Mouse (Mus musculus) CH12.LX (cell line): ENCODE data around the gene S100a8. TPM values are rescaled to one million over a fixed set of nuclear protein-coding genes. Genes with fewer than 3 reads are reported as not detected.

ENCODE experiments used
- DNase-seq: peaks from one replicate; pipeline ENCODE4 v3.0.0-alpha.2; 2013; ENCODE audit errors: extremely low read depth
- H3K27ac ChIP-seq: 2 replicates; pipeline ENCODE4 v1.5.1; 2012; ENCODE audit warnings: low read depth, mild to moderate bottlenecking, control low read depth, moderate library complexity; ENCODE audit not compliant: insufficient read depth
- H3K27me3 ChIP-seq: replicated peaks from 2 replicates; pipeline ENCODE3; 2012; ENCODE audit warnings: inconsistent platforms
- H3K36me3 ChIP-seq, 2 experiments: replicated peaks in 1 of 2; 2 replicates each; pipeline versions ENCODE3 to v1.6.1; 2012; ENCODE audit warnings: inconsistent platforms in 1 of 2, low read length in 1 of 2, mild to moderate bottlenecking in 1 of 2, mixed read lengths in 1 of 2, moderate library complexity in 1 of 2; ENCODE audit not compliant: control insufficient read depth in 1 of 2, insufficient read depth in 1 of 2
- H3K4me1 ChIP-seq, 2 experiments: 2 replicates each; pipeline ENCODE4 v1.6.1; 2012; ENCODE audit warnings: inconsistent platforms in 1 of 2, moderate library complexity in 1 of 2; ENCODE audit not compliant: insufficient read depth in 2 of 2, control insufficient read depth in 1 of 2
- H3K4me2 ChIP-seq: 2 replicates; pipeline ENCODE4 v1.6.1; 2012; ENCODE audit warnings: low read depth, mild to moderate bottlenecking, control low read depth; ENCODE audit not compliant: poor library complexity, insufficient read depth, severe bottlenecking
- H3K4me3 ChIP-seq, 3 experiments: fragments of 150-350 bp in 1 of 3; sonication (generic) in 1 of 3; replicated peaks in 1 of 3; 2 replicates each; pipeline versions ENCODE3 to v1.5.1; 2011 to 2012; ENCODE audit warnings: low read depth in 2 of 3, low read length in 2 of 3, mild to moderate bottlenecking in 2 of 3, moderate library complexity in 2 of 3, control low read depth in 1 of 3, improper control_type of control experiment in 1 of 3, inconsistent platforms in 1 of 3, mixed read lengths in 1 of 3; ENCODE audit not compliant: poor library complexity in 1 of 3
- H3K79me2 ChIP-seq: replicated peaks from 2 replicates; pipeline ENCODE4 v1.6.1; 2012; ENCODE audit warnings: mild to moderate bottlenecking, moderate library complexity; ENCODE audit not compliant: control insufficient read depth, poor library complexity, insufficient read depth, severe bottlenecking; ENCODE audit errors: extremely low read depth
- H3K9ac ChIP-seq: 2 replicates; pipeline ENCODE4 v1.6.1; 2012; ENCODE audit warnings: low read depth, mild to moderate bottlenecking, control low read depth, moderate library complexity; ENCODE audit not compliant: insufficient read depth
- H3K9me3 ChIP-seq: replicated peaks from 2 replicates; pipeline ENCODE3; 2012; ENCODE audit warnings: low read length, inconsistent platforms, mixed read lengths
- CHD1 ChIP-seq: IDR thresholded peaks from 2 replicates; pipeline ENCODE4 v1.6.1; 2012; ENCODE audit warnings: low read depth, low read length, improper control_type of control experiment, inconsistent platforms
- CTCF ChIP-seq, 2 experiments: IDR thresholded peaks in 1 of 2; conservative IDR thresholded peaks in 1 of 2; 2 replicates each; pipeline ENCODE4 v1.5.1; 2011 to 2012; ENCODE audit warnings: low read depth in 2 of 2, low read length in 2 of 2, improper control_type of control experiment in 1 of 2, inconsistent platforms in 1 of 2, mild to moderate bottlenecking in 1 of 2, moderate library complexity in 1 of 2
- E2F4 ChIP-seq: IDR thresholded peaks from 2 replicates; pipeline ENCODE4 v1.6.1; 2011; ENCODE audit warnings: low read depth, low read length, improper control_type of control experiment; ENCODE audit not compliant: insufficient replicate concordance
- ETS1 ChIP-seq: conservative IDR thresholded peaks from 2 replicates; pipeline ENCODE4 v1.6.1; 2012; ENCODE audit warnings: low read depth, mild to moderate bottlenecking, inconsistent platforms, low read length, improper control_type of control experiment, moderate library complexity
- GABPA ChIP-seq: IDR thresholded peaks from 2 replicates; pipeline ENCODE4 v1.6.1; 2012; ENCODE audit warnings: low read depth, low read length, improper control_type of control experiment, inconsistent platforms; ENCODE audit not compliant: insufficient replicate concordance
- IRF4 ChIP-seq: IDR thresholded peaks from 2 replicates; pipeline ENCODE4 v1.6.1; 2014; ENCODE audit warnings: low read depth, mild to moderate bottlenecking, inconsistent platforms, low read length, improper control_type of control experiment
- JUND ChIP-seq: conservative IDR thresholded peaks from 2 replicates; pipeline ENCODE4 v1.6.1; 2011; ENCODE audit warnings: low read depth, low read length, improper control_type of control experiment
- KAT2A ChIP-seq: IDR thresholded peaks from 2 replicates; pipeline ENCODE4 v1.6.1; 2012; ENCODE audit warnings: low read length, improper control_type of control experiment, inconsistent platforms; ENCODE audit not compliant: insufficient replicate concordance
- MEF2A ChIP-seq: IDR thresholded peaks from 2 replicates; pipeline ENCODE4 v1.6.1; 2014; ENCODE audit warnings: low read depth, mild to moderate bottlenecking, inconsistent platforms, low read length, improper control_type of control experiment, borderline replicate concordance
- MXI1 ChIP-seq: IDR thresholded peaks from 2 replicates; pipeline ENCODE4 v1.6.1; 2011; ENCODE audit warnings: mild to moderate bottlenecking, low read depth, low read length, improper control_type of control experiment
- NELFE ChIP-seq: IDR thresholded peaks from 2 replicates; pipeline ENCODE4 v1.6.1; 2011; ENCODE audit warnings: low read depth, low read length, improper control_type of control experiment
- NRF1 ChIP-seq: IDR thresholded peaks from 2 replicates; pipeline ENCODE4 v1.6.1; 2014; ENCODE audit warnings: low read depth, mild to moderate bottlenecking, inconsistent platforms, low read length, improper control_type of control experiment, moderate library complexity
- PAX5 ChIP-seq: IDR thresholded peaks from 2 replicates; pipeline ENCODE4 v1.6.1; 2012; ENCODE audit warnings: low read length, inconsistent platforms, mixed read lengths
- RAD21 ChIP-seq: IDR thresholded peaks from 2 replicates; pipeline ENCODE4 v1.6.1; 2011; ENCODE audit warnings: low read depth, mild to moderate bottlenecking, low read length, improper control_type of control experiment, moderate library complexity
- SMC3 ChIP-seq: IDR thresholded peaks from 2 replicates; pipeline ENCODE4 v1.6.1; 2011; ENCODE audit warnings: low read depth, low read length, improper control_type of control experiment
- USF1 ChIP-seq: IDR thresholded peaks from 2 replicates; pipeline ENCODE4 v1.6.1; 2014; ENCODE audit warnings: low read depth, mild to moderate bottlenecking, inconsistent platforms, low read length, improper control_type of control experiment
- USF2 ChIP-seq: conservative IDR thresholded peaks from 2 replicates; pipeline ENCODE4 v1.6.1; 2011; ENCODE audit warnings: low read depth, low read length, improper control_type of control experiment
- ZKSCAN1 ChIP-seq: IDR thresholded peaks from 2 replicates; pipeline ENCODE4 v1.6.1; 2012; ENCODE audit warnings: low read depth, inconsistent platforms, low read length, improper control_type of control experiment, borderline replicate concordance
- dilution Hi-C: fragments of 300-500 bp; cut with MboI; formaldehyde crosslinking; loops from 2 replicates; pipeline ENCODE4 v1.14.3; 2020; ENCODE audit warnings: low sequenced_read_pairs; ENCODE audit not compliant: extremely low pct_unique_long_range_greater_than_20kb, extremely low pct_ligation_motif_present
- in situ Hi-C: fragments of 300-500 bp; cut with MboI; formaldehyde crosslinking; loops from 3 replicates; pipeline ENCODE4 v1.14.3; 2019; ENCODE audit warnings: low sequenced_read_pairs, low pct_ligation_motif_present, low pct_unique_long_range_greater_than_20kb, mixed read lengths
- polyA plus RNA-seq: library from polyadenylated mRNA; unstranded; fragments of >175 nt; gene quantifications from 2 replicates; pipeline ENCODE4 v1.2.1, GENCODE M21; 2012; ENCODE audit warnings: low read depth; ENCODE audit not compliant: insufficient read length
- total RNA-seq, 2 experiments: library from RNA; depleted of rRNA; stranded (reverse); fragments of 300-350 nt in 1 of 2; fragments of >200 nt in 1 of 2; gene quantifications; 2 replicates each; pipeline ENCODE4 v1.2.3; 2012 to 2014

S100a8 gene
- total and polyA plus RNA-seq, 3 experiments: not detected

DNA sequence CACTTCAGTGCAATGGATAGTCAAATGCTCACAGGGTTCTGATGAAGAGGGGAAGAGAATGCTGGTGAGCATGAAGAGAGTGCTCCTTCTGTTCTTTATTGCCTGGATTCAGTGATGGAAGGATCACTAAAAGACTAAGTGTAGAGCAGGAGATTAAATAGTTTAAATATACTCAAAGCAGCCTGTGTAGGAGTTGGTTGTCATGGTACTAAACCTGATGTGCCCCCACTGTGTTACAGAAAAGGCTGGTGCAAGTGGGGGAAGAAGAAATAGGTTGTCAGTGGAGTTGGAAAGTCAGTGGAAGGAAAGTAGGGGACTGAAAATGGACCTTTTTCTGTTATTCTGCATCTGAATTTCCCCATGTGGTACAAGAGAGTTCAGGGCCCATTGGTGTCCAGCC, 19.8 kb upstream of the S100a8 start:
- dilution Hi-C loops: no loop called here
- no peaks in the 10 kb centered on the region for H3K4me1 ChIP-seq

DNA sequence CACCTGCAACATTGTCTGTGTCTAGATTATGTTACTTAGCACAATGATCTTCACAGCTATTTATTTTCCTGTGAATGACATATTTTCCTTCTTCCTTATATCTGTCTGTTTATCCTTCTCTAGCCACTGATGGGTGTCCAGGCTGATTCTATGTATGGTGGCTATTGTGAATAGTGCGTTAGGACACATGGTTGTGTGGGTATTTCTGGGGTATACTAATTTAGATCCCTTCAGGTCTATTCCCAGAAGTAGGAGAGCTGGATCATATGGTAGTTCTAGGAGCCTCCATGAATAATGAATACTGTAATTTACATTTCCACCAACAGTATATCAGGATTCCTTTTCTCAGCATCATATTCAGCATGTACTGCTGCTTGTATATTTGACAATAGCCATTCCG, 18.9 kb upstream of the S100a8 start:
- TF ChIP-seq E2F4 (no peak), NRF1 (no peak)

More for the DNA sequence above, 19.8 kb upstream of the S100a8 start:
- H3K9ac ChIP-seq: no peak overlapping the region
- H3K9me3 ChIP-seq: no peaks in the 10 kb centered on the region
- H3K27ac ChIP-seq: no peak overlapping the region
- H3K4me3 ChIP-seq: no peak overlapping the region
- peaks cover 54% of the 10 kb centered on the region for H3K27me3 ChIP-seq
- no peak for DNase-seq
- TF ChIP-seq GABPA (no peak), MEF2A (no peak), USF1 (no peak), ZKSCAN1 (no peak), ETS1 (no peak), CHD1 (no peak), IRF4 (no peak), PAX5 (no peak), MXI1 (no peak), CTCF (conservative IDR thresholded peaks at IDR 0.05 in 1 of 2, IDR thresholded peaks at IDR 0.05 in 1 of 2; ENCODE audit: low read depth in 2 of 2, low read length in 2 of 2) (no peak)
- no peaks in the 10 kb centered on the region for H3K36me3 ChIP-seq
- H3K4me2 ChIP-seq: no peak overlapping the region
- in situ Hi-C loops: no loop called here
- no peaks in the 10 kb centered on the region for H3K79me2 ChIP-seq

DNA sequence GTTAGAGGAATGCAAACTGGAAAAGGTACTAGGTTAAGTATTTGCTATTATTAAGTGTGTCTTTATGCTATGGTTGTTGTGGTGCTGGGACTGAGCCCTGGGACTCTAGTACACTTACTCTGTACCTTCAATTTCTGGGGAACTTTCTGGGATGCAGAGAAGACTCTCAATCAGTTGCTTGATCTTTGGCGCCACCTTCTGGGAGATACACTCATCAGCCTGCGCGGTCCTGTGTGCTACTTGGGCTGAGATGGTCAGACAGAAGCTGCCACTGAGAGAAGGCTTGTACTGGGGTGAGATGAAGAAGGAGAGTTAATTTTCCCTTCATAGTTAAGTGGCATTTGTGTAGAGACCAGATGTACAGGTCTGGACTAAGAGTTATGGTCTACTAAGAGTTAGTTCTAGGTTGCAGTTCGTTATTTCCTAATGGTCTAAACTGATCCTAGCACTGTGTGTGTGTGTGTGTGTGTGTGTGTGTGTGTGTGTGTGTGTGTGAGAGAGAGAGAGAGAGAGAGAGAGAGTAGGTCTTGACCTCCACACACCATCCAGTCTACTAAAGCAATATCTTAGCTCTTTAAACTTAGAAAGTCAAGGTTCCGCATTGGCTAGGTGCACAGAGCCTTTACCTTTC, 15.8 kb upstream of the S100a8 start:
- dilution Hi-C loops (no loop called here), in situ Hi-C loops (no loop called here)
- Histone ChIP-seq H3K9ac (no peak overlapping the region), H3K27me3 (peaks cover 59% of the 10 kb centered on the region), H3K4me1 (peaks cover 0 to 5% of the 10 kb centered on the region in 2 experiments; a peak in 2 of 4 replicates), H3K4me2 (no peak overlapping the region), H3K4me3 (no peak overlapping the region), H3K79me2 (no peaks in the 10 kb centered on the region), H3K27ac (no peak overlapping the region), H3K9me3 (no peaks in the 10 kb centered on the region), H3K36me3 (no peaks in the 10 kb centered on the region)
- 0 out of 2 replicates have a peak, but pooled peaks have one; percentile 17 for TF ChIP-seq NELFE
- no peak for TF ChIP-seq JUND
- TF ChIP-seq MEF2A: no peak
- peak; percentile 60 for TF ChIP-seq SMC3
- TF ChIP-seq USF2: no peak
- TF ChIP-seq CTCF (conservative IDR thresholded peaks at IDR 0.05 in 1 of 2, IDR thresholded peaks at IDR 0.05 in 1 of 2; ENCODE audit: low read depth in 2 of 2, low read length in 2 of 2): peak; percentile 47 to 91; a peak in 3 of 4 replicates
- 0 out of 2 replicates have a peak, but pooled peaks have one; percentile 30 for TF ChIP-seq NRF1
- TF ChIP-seq KAT2A: no peak
- peak; percentile 78 for TF ChIP-seq RAD21
- DNase-seq: peak; percentile 55

More for the DNA sequence above, 18.9 kb upstream of the S100a8 start:
- Histone ChIP-seq H3K36me3 (no peaks in the 10 kb centered on the region), H3K27ac (no peak overlapping the region), H3K9ac (no peak overlapping the region), H3K9me3 (no peaks in the 10 kb centered on the region), H3K27me3 (peaks cover 60% of the 10 kb centered on the region), H3K4me3 (no peak overlapping the region), H3K4me2 (no peak overlapping the region), H3K79me2 (no peaks in the 10 kb centered on the region), H3K4me1 (no peaks in the 10 kb centered on the region)
- in situ Hi-C loops: no loop called here
- dilution Hi-C loops: no loop called here
- DNase-seq: no peak
